Mouse (Mus musculus): Measurements from ENCODE around the gene Pdia6. TPM values are rescaled to one million over a fixed set of nuclear protein-coding genes. Genes with fewer than 3 reads are reported as not detected.

Pdia6 gene
- polyA plus RNA-seq (2015; fragmentation: Nextera tagmentation; extraction: Ambion mirVana): 614 and 635 TPM in 2 replicates

- 1% methylated on average over 48 of the region's 48 CpGs for WGBS
- no peaks in the 10 kb centered on the region for H3K9me3 ChIP-seq (replicated peaks)
- H3K36me3 ChIP-seq: peaks cover 27% of the 10 kb centered on the region
- H3K4me3 ChIP-seq (replicated peaks): peak within 1 kb of the TSS; percentile 75
- peaks cover 38% of the 10 kb centered on the region for H3K4me1 ChIP-seq
- ATAC-seq (replicated peaks; ENCODE audit: low FRiP score): peak; percentile 99
- peak within 1 kb of the TSS; percentile 73 for H3K27ac ChIP-seq
- no peaks in the 10 kb centered on the region for H3K27me3 ChIP-seq
- peak within 1 kb of the TSS; percentile 80 for H3K9ac ChIP-seq
- H3K4me2 ChIP-seq: peak within 1 kb of the TSS; percentile 73
Observed at GRCm38 (mm10) chr12:17265971-17266672, at the start of gene Pdia6. Gene Pdia6 (plus strand): TSS chr12:17266545.

GRCm38 (mm10) chr12:17218390-17218789, 48.0 kb upstream of the Pdia6 start:
- no peak for ATAC-seq (replicated peaks; ENCODE audit: low FRiP score)
- Histone ChIP-seq H3K4me1 (no peaks in the 10 kb centered on the region), H3K27me3 (no peaks in the 10 kb centered on the region), H3K9ac (no peak overlapping the region), H3K27ac (no peak overlapping the region), H3K9me3 (replicated peaks) (no peaks in the 10 kb centered on the region), H3K4me2 (no peak overlapping the region), H3K4me3 (replicated peaks) (no peak overlapping the region), H3K36me3 (no peaks in the 10 kb centered on the region)
- 61% methylated on average over 8 of the region's 8 CpGs for WGBS

- Histone ChIP-seq H3K4me1 (no peaks in the 10 kb centered on the region), H3K4me2 (no peak overlapping the region), H3K9me3 (replicated peaks) (no peaks in the 10 kb centered on the region), H3K27ac (no peak overlapping the region), H3K4me3 (replicated peaks) (no peak overlapping the region), H3K27me3 (no peaks in the 10 kb centered on the region), H3K9ac (no peak overlapping the region), H3K36me3 (no peaks in the 10 kb centered on the region)
- no peak for ATAC-seq (replicated peaks; ENCODE audit: low FRiP score)
- 33% methylated on average over 4 of the region's 4 CpGs for WGBS
Observed at GRCm38 (mm10) chr12:17219107-17219506, 47.2 kb upstream of the Pdia6 start.

- Histone ChIP-seq H3K4me3 (replicated peaks) (no peak overlapping the region), H3K4me1 (no peaks in the 10 kb centered on the region), H3K27me3 (no peaks in the 10 kb centered on the region), H3K9me3 (replicated peaks) (no peaks in the 10 kb centered on the region), H3K9ac (no peak overlapping the region), H3K36me3 (no peaks in the 10 kb centered on the region), H3K27ac (no peak overlapping the region), H3K4me2 (no peak overlapping the region)
- 80% methylated on average over 5 of the region's 5 CpGs for WGBS
- no peak for ATAC-seq (replicated peaks; ENCODE audit: low FRiP score)
Observed at GRCm38 (mm10) chr12:17220631-17221030, 45.7 kb upstream of the Pdia6 start.

GRCm38 (mm10) chr12:17221891-17222428, 44.4 kb upstream of the Pdia6 start:
- 43% methylated on average over 5 of the region's 5 CpGs for WGBS
- H3K4me3 ChIP-seq (replicated peaks): no peak overlapping the region
- no peaks in the 10 kb centered on the region for H3K4me1 ChIP-seq

GRCm38 (mm10) chr12:17223050-17223449, 43.3 kb upstream of the Pdia6 start:
- H3K9ac ChIP-seq: no peak overlapping the region
- no peak overlapping the region for H3K4me3 ChIP-seq (replicated peaks)
- H3K4me1 ChIP-seq: no peaks in the 10 kb centered on the region
- H3K27ac ChIP-seq: no peak overlapping the region
- H3K27me3 ChIP-seq: no peaks in the 10 kb centered on the region
- no peaks in the 10 kb centered on the region for H3K9me3 ChIP-seq (replicated peaks)
- no peak for ATAC-seq (replicated peaks; ENCODE audit: low FRiP score)
- H3K4me2 ChIP-seq: no peak overlapping the region
- H3K36me3 ChIP-seq: no peaks in the 10 kb centered on the region
- WGBS: 36% methylated on average over 3 of the region's 3 CpGs

More at GRCm38 (mm10) chr12:17221891-17222428, 44.4 kb upstream of the Pdia6 start:
- no peak overlapping the region for H3K4me2 ChIP-seq
- H3K27ac ChIP-seq: no peak overlapping the region
- H3K36me3 ChIP-seq: no peaks in the 10 kb centered on the region
- no peak overlapping the region for H3K9ac ChIP-seq
- ATAC-seq (replicated peaks; ENCODE audit: low FRiP score): no peak
- no peaks in the 10 kb centered on the region for H3K27me3 ChIP-seq
- no peaks in the 10 kb centered on the region for H3K9me3 ChIP-seq (replicated peaks)

GRCm38 (mm10) chr12:17225012-17225411, 41.3 kb upstream of the Pdia6 start:
- Histone ChIP-seq H3K27ac (no peak overlapping the region), H3K4me2 (no peak overlapping the region), H3K4me1 (no peaks in the 10 kb centered on the region), H3K4me3 (replicated peaks) (no peak overlapping the region), H3K36me3 (no peaks in the 10 kb centered on the region), H3K9me3 (replicated peaks) (no peaks in the 10 kb centered on the region), H3K9ac (no peak overlapping the region), H3K27me3 (no peaks in the 10 kb centered on the region)
- ATAC-seq (replicated peaks; ENCODE audit: low FRiP score): no peak
- WGBS: 81% methylated on average over 5 of the region's 5 CpGs

GRCm38 (mm10) chr12:17227903-17228302, 38.4 kb upstream of the Pdia6 start:
- Histone ChIP-seq H3K4me2 (no peak overlapping the region), H3K36me3 (no peaks in the 10 kb centered on the region), H3K4me3 (replicated peaks) (no peak overlapping the region), H3K27me3 (no peaks in the 10 kb centered on the region), H3K27ac (no peak overlapping the region), H3K4me1 (no peaks in the 10 kb centered on the region), H3K9ac (no peak overlapping the region), H3K9me3 (replicated peaks) (no peaks in the 10 kb centered on the region)
- 87% methylated on average over 4 of the region's 4 CpGs for WGBS
- ATAC-seq (replicated peaks; ENCODE audit: low FRiP score): no peak

- Histone ChIP-seq H3K9me3 (replicated peaks) (no peaks in the 10 kb centered on the region), H3K9ac (no peak overlapping the region), H3K4me1 (no peaks in the 10 kb centered on the region), H3K4me3 (replicated peaks) (no peak overlapping the region), H3K27me3 (no peaks in the 10 kb centered on the region), H3K4me2 (no peak overlapping the region), H3K27ac (no peak overlapping the region), H3K36me3 (no peaks in the 10 kb centered on the region)
- 69% methylated on average over 5 of the region's 5 CpGs for WGBS
- ATAC-seq (replicated peaks; ENCODE audit: low FRiP score): no peak
Observed at GRCm38 (mm10) chr12:17230581-17230980, 35.8 kb upstream of the Pdia6 start.

GRCm38 (mm10) chr12:17231513-17231912, 34.8 kb upstream of the Pdia6 start:
- Histone ChIP-seq H3K9me3 (replicated peaks) (no peaks in the 10 kb centered on the region), H3K27me3 (no peaks in the 10 kb centered on the region), H3K4me3 (replicated peaks) (no peak overlapping the region), H3K4me1 (no peaks in the 10 kb centered on the region), H3K27ac (no peak overlapping the region), H3K9ac (no peak overlapping the region), H3K4me2 (no peak overlapping the region), H3K36me3 (no peaks in the 10 kb centered on the region)
- 76% methylated on average over 14 of the region's 14 CpGs for WGBS
- no peak for ATAC-seq (replicated peaks; ENCODE audit: low FRiP score)

- WGBS: 52% methylated on average over 11 of the region's 11 CpGs
- Histone ChIP-seq H3K4me1 (peaks cover 7% of the 10 kb centered on the region), H3K36me3 (no peaks in the 10 kb centered on the region), H3K9ac (no peak overlapping the region), H3K27ac (no peak overlapping the region), H3K4me3 (replicated peaks) (no peak overlapping the region), H3K27me3 (no peaks in the 10 kb centered on the region), H3K9me3 (replicated peaks) (no peaks in the 10 kb centered on the region), H3K4me2 (no peak overlapping the region)
- no peak for ATAC-seq (replicated peaks; ENCODE audit: low FRiP score)
Observed at GRCm38 (mm10) chr12:17235535-17236313, 30.6 kb upstream of the Pdia6 start.

Data from kidney, embryonic 15.5 days (tissue).